Mouse (Mus musculus) kidney, embryonic 14.5 days (tissue): Measurements from ENCODE around the gene Olfr1328. TPM values are rescaled to one million over a fixed set of nuclear protein-coding genes. Genes with fewer than 3 reads are reported as not detected.

Experiments used
- ATAC-seq: fragments of 200-750 bp; cut with Nextera tagmentation; 2 replicates; pipeline ENCODE4 v1.8.0; 2017; ENCODE audit warnings: moderate number of reproducible peaks, mild to moderate bottlenecking, moderate TSS enrichment, moderate library complexity; ENCODE audit not compliant: low FRiP score, low TSS enrichment
- H3K27ac ChIP-seq: fragments of 300-500 bp; sonication (generic); 2 replicates; pipeline ENCODE4 v1.5.1; 2014; ENCODE audit warnings: low read depth, mild to moderate bottlenecking, low read length, moderate library complexity, mixed read lengths
- H3K27me3 ChIP-seq: fragments of 300-500 bp; sonication (generic); 2 replicates; pipeline ENCODE4 v1.6.1; 2014; ENCODE audit warnings: mild to moderate bottlenecking, low read length; ENCODE audit not compliant: control insufficient read depth, insufficient read depth
- H3K36me3 ChIP-seq: fragments of 300-500 bp; sonication (generic); 2 replicates; pipeline ENCODE4 v1.6.1; 2014; ENCODE audit warnings: low read length, mixed read lengths; ENCODE audit not compliant: control insufficient read depth, insufficient read depth
- H3K4me1 ChIP-seq: fragments of 300-500 bp; sonication (generic); 2 replicates; pipeline ENCODE4 v1.6.1; 2014; ENCODE audit warnings: low read length, mixed read lengths; ENCODE audit not compliant: control insufficient read depth, insufficient read depth
- H3K4me2 ChIP-seq: fragments of 300-500 bp; sonication (generic); replicated peaks from 2 replicates; pipeline ENCODE4 v1.6.1; 2014; ENCODE audit warnings: low read depth, mild to moderate bottlenecking, low read length
- H3K4me3 ChIP-seq: fragments of 300-500 bp; sonication (generic); 2 replicates; pipeline ENCODE4 v1.5.1; 2014; ENCODE audit warnings: mild to moderate bottlenecking, low read length
- H3K9ac ChIP-seq: fragments of 300-500 bp; sonication (generic); 2 replicates; pipeline ENCODE4 v1.6.1; 2014; ENCODE audit warnings: low read depth, mild to moderate bottlenecking, low read length, moderate library complexity
- H3K9me3 ChIP-seq: fragments of 300-500 bp; sonication (generic); 2 replicates; pipeline ENCODE4 v1.6.1; 2016; ENCODE audit warnings: low read length; ENCODE audit not compliant: control insufficient read depth
- WGBS: fragments of 180-500 bp; shearing (Covaris S2); extraction: QIAGEN DNeasy Blood & Tissue Kit; methylation state at CpG from one replicate; pipeline ENCODE4 v1.1.7; 2014; 5-methylcytosine and 5-hydroxymethylcytosine counted together
- polyA plus RNA-seq: library from polyadenylated mRNA; unstranded; fragments of >200 nt; fragmentation: Nextera tagmentation; extraction: Ambion mirVana; gene quantifications from 2 replicates; pipeline ENCODE4 v1.2.1, GENCODE M21; 2014

The Olfr1328 gene
- polyA plus RNA-seq, 1 experiment from 2014 or later, result not detected

- H3K27ac ChIP-seq, result no peak within 1 kb of the TSS
- no peaks in the 10 kb centered on the region for H3K4me1 ChIP-seq
- ATAC-seq, result no peak
- WGBS, result 87% methylated on average over 1 of the region's 1 CpGs
- H3K27me3 ChIP-seq, result no peaks in the 10 kb centered on the region
- H3K9me3 ChIP-seq, result no peaks in the 10 kb centered on the region
- H3K36me3 ChIP-seq, result no peaks in the 10 kb centered on the region
- no peak within 1 kb of the TSS for H3K9ac ChIP-seq
- H3K4me3 ChIP-seq, result no peak within 1 kb of the TSS
- no peak within 1 kb of the TSS for H3K4me2 ChIP-seq
These were observed 50.1 kb downstream of the Olfr1328 start, which contains the start of gene Olfr1330 for GRCm38 (mm10) chr4:118888297-118888696. Gene Olfr1330 (plus strand): TSS chr4:118888597.

Other genes with a start within 250 kb of the Olfr1328 start
- 0.15 TPM in 1 of 2 replicates, not detected in the other for gene Olfr1342, start 245.9 kb downstream of the Olfr1328 start, polyA plus RNA-seq
- gene Olfr1341, start 235.1 kb downstream of the Olfr1328 start, polyA plus RNA-seq, result not detected in 2 replicates
- not detected in 2 replicates for gene Olfr1340, start 218.5 kb downstream of the Olfr1328 start, polyA plus RNA-seq
- not detected in 2 replicates for gene Olfr1339, start 206.4 kb downstream of the Olfr1328 start, polyA plus RNA-seq
- gene Olfr1338, start 179.9 kb downstream of the Olfr1328 start, polyA plus RNA-seq, result not detected in 2 replicates
- not detected in 2 replicates for gene Olfr1337, start 156.0 kb downstream of the Olfr1328 start, polyA plus RNA-seq
- not detected in 2 replicates for gene Olfr1335, start 128.7 kb downstream of the Olfr1328 start, polyA plus RNA-seq
- gene Olfr1333, start 102.3 kb downstream of the Olfr1328 start, polyA plus RNA-seq, result not detected in 2 replicates
- not detected in 2 replicates for gene Olfr1331, start 74.0 kb downstream of the Olfr1328 start, polyA plus RNA-seq
- gene Olfr1330, start 50.0 kb downstream of the Olfr1328 start, polyA plus RNA-seq, result not detected in 2 replicates
- not detected in 2 replicates for gene Olfr1329, start 21.1 kb downstream of the Olfr1328 start, polyA plus RNA-seq
- not detected in 2 replicates for gene Lao1, start 23.0 kb upstream of the Olfr1328 start, polyA plus RNA-seq
- 53.6 and 74.1 TPM in 2 replicates for gene Slc2a1, start 170.1 kb upstream of the Olfr1328 start, polyA plus RNA-seq
- gene Zfp691, start 235.6 kb upstream of the Olfr1328 start, polyA plus RNA-seq, result 10.2 and 11.0 TPM in 2 replicates